Mouse (Mus musculus): ENCODE measurements around the gene Cep55. TPM values are rescaled to one million over a fixed set of nuclear protein-coding genes. Genes with fewer than 3 reads are reported as not detected.

Cep55 gene
- total RNA-seq, 2 experiments from 2014 or later = 0.64 to 0.74 TPM

DNA sequence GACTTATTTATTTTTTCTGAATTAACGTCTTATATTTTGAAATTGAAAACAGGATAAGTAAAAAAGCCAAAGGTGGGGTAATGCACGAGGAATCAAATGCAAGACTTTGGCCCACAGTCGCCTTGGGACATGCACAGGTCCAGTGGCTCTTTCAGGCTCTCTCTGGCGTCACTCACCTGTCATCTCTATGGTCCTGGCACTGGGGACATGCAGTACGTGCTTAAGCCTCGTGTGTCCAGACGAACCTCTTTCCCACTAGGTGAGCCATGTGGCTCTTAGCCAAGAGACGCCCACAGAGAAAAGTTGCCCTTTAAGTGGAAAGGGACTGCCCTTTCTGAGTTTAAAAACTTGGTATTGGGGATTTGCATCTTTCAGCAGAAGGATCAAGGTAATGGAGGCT is 34.5 kb downstream of the Cep55 start:
- Histone ChIP-seq H3K4me3 (no peak overlapping the region), H3K27ac (no peak overlapping the region)
- TF ChIP-seq CTCF (conservative IDR thresholded peaks at IDR 0.05) = no peak
- DNase-seq (ENCODE audit: low spot score in 2 of 2) = no peak

- TF ChIP-seq CTCF (conservative IDR thresholded peaks at IDR 0.05) = no peak
- Histone ChIP-seq H3K27ac (no peak overlapping the region), H3K4me3 (no peak overlapping the region)
- DNase-seq (ENCODE audit: low spot score in 2 of 2) = no peak
Measured at GRCm38 (mm10) chr19:38091512-38091985, 36.7 kb downstream of the Cep55 start.

DNA sequence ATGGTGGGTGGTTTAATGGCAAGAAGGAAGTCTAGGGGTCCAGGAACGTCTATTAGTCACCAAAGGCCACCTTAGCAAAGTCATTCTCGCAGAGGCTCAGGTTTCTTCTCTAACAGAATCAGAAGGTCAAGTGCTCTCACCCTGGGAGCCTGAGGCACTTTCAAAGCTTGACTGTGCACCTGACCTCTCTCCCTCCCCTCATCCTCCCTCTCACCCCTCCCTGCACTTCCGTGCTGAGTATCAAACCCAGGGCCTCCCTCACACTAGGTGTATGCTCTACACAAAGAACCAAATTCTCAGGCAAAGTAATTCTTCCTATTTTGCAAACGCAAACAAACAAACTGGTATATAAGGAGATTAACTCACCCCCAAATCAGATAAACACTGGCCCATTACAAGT is 41.4 kb downstream of the Cep55 start:
- TF ChIP-seq CTCF (conservative IDR thresholded peaks at IDR 0.05) = no peak
- no peak for DNase-seq (ENCODE audit: low spot score in 2 of 2)
- Histone ChIP-seq H3K27ac (no peak overlapping the region), H3K4me3 (no peak overlapping the region)

DNA sequence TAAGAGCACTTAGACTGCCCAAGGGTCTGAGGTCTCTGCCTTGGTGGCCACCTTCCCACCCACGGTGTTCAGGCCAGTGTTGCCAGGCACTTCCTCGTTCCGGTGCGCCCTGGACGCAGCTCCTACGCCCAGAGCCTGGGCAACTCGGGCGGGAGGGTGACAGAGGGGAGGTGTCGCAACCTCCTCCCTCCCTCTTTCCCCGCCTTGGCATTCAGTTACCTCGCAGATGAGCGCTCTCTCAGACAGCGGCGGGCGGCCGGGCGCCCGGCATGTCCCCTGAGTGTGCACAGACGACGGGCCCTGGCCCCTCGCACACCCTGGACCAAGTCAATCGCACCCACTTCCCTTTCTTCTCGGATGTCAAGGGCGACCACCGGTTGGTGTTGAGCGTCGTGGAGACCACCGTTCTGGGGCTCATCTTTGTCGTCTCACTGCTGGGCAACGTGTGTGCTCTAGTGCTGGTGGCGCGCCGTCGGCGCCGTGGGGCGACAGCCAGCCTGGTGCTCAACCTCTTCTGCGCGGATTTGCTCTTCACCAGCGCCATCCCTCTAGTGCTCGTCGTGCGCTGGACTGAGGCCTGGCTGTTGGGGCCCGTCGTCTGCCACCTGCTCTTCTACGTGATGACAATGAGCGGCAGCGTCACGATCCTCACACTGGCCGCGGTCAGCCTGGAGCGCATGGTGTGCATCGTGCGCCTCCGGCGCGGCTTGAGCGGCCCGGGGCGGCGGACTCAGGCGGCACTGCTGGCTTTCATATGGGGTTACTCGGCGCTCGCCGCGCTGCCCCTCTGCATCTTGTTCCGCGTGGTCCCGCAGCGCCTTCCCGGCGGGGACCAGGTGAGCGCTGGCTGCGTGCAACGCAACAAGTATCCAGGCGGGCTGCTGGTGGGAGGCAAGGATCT is 42.3 kb downstream of the Cep55 start, which contains the start of gene Ffar4:
Gene Ffar4, plus strand, starts transcription at position 214 of the 901 bp plus-strand sequence.
- no peak for DNase-seq (ENCODE audit: low spot score in 2 of 2)
- Histone ChIP-seq H3K27ac (no peak within 1 kb of the TSS), H3K4me3 (peak within 1 kb of the TSS; percentile 26; the same call in 1 of the 2 replicates)
- no peak for TF ChIP-seq CTCF (conservative IDR thresholded peaks at IDR 0.05)

- Histone ChIP-seq H3K4me3 (no peak overlapping the region), H3K27ac (no peak overlapping the region)
- DNase-seq (ENCODE audit: low spot score in 2 of 2) = no peak
- TF ChIP-seq CTCF (conservative IDR thresholded peaks at IDR 0.05) = no peak
Measured at GRCm38 (mm10) chr19:38107871-38108270, 53.1 kb downstream of the Cep55 start.

DNA sequence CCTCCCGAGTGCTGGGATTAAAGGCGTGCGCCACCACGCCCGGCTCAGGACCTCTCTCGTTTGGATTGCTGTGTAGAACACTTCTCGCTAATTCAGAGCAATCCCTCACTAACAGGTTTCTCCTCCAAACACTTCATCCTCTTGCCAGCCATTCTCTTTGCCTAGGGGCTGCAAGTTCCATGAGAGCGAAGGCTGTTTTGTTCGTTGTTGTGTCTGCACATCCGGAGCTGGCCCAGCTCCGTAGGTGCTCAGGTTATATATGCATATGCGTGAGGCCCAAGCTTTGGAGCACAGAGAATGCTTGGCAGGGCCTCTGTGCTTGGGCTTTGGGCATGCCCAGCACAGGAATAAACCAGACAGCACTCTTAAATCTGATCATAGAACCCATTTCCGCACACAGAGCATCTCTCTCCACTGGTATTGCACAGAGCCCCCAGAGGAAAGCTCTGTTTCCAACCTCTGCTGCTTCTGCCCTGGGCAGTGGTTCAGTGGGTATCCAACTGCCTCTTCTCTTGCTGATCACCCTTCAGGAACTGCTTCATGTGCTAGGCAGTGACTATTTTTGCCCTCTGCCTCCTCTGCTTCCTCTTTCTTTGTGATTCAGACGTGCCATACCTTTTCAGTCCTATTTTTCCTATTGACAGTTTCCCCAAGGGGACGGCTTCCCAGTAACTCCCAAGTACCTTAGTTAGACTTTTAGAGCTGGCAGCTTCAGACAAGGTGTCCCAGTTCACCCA is 54.9 kb downstream of the Cep55 start:
- no peak overlapping the region for H3K4me3 ChIP-seq
- TF ChIP-seq CTCF (conservative IDR thresholded peaks at IDR 0.05) = no peak
- DNase-seq (ENCODE audit: low spot score in 2 of 2) = no peak
- no peak overlapping the region for H3K27ac ChIP-seq

- no peak for TF ChIP-seq CTCF (conservative IDR thresholded peaks at IDR 0.05)
- Histone ChIP-seq H3K4me3 (no peak overlapping the region), H3K27ac (no peak overlapping the region)
- no peak for DNase-seq (ENCODE audit: low spot score in 2 of 2)
Measured at GRCm38 (mm10) chr19:38111056-38111455, 56.2 kb downstream of the Cep55 start.

DNA sequence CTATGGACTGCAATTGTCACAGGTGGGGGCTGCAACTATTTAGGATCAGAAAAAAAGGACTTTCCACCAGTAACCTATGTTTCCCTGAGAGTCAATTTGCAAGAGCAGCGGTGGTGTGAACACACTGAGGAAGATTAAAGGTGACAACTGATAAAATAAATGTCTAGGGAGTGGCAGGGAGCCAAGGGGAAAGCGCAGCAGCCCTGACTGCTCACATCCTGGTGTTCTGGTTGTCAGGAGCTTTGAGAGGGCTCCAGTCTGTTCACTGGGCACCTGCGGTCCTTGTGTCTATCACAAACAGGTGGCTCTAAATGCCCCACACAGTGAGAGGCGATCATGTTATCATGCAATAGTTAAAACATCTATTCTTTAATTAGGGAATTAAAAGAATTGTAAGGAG is 57.8 kb downstream of the Cep55 start:
- Histone ChIP-seq H3K4me3 (no peak overlapping the region), H3K27ac (no peak overlapping the region)
- DNase-seq (ENCODE audit: low spot score in 2 of 2) = no peak
- TF ChIP-seq CTCF (conservative IDR thresholded peaks at IDR 0.05) = no peak

DNA sequence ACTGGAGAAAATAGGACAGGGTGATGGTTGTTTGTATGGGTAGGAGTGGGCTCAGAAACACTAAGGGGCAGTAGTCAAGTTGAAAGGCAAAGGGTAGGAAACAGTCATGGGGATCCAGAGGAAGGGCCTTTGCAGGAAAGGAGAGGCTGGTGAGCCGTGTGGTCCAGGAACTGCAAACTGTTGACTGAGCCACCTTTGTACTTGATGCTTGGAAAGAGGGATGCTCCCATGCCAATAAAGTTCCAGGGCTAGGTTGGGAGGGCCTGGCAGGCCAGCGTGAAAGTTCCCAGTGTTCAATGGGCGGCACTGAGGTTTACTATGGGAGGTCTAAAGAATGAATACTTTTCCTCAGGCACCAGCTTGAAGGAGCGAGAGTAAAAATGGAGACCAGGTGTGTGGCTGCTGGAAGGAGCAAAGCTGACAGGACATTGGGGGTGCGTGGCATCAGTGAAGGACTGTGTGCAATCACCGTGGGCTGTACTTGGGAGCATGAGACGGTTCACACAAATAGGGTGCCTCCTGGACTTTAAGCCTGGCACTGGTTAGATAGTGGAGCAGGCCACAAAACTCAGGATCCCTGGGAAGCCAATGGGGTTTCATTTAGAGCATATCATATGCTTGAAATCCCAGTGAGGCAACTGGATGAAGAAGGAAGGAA is 60.2 kb downstream of the Cep55 start:
- no peak overlapping the region for H3K4me3 ChIP-seq
- DNase-seq (ENCODE audit: low spot score in 2 of 2) = no peak
- TF ChIP-seq CTCF (conservative IDR thresholded peaks at IDR 0.05) = no peak
- H3K27ac ChIP-seq = no peak overlapping the region

DNA sequence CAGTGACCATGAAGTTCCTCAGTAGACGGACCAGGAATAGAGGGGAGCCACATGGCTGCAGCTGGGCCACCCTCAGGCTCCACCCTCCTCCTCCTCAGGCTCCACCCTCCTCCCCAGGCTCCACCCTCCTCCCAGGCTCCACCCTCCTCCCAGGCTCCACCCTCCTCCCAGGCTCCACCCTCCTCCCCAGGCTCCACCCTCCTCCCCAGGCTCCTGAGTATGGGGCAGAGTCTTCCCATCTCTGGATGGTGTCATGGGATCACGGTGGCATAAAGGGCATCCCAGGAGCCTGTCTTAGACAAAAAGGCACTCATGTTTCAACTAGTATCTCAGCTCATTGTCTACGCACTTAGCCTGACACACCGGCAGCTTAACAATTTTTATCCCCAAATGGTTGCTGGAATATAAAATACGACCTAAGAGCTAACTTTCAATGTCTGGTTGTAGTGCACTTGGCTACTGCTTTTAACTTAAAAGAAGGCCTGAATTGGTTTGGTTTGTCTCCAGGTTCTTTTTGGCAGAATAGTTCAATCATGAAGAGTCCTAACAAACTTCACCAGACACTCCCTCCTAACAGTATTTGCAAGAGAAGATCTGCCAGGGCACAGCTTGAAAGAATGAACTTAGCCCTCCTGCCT is 65.4 kb downstream of the Cep55 start:
- no peak for TF ChIP-seq CTCF (conservative IDR thresholded peaks at IDR 0.05)

GRCm38 (mm10) chr19:38123921-38124320 is 69.1 kb downstream of the Cep55 start:
- no peak for DNase-seq (ENCODE audit: low spot score in 2 of 2)
- Histone ChIP-seq H3K4me3 (no peak overlapping the region; the same call in 1 of the 2 replicates), H3K27ac (no peak overlapping the region)
- no peak for TF ChIP-seq CTCF (conservative IDR thresholded peaks at IDR 0.05)

More for the DNA sequence above, 65.4 kb downstream of the Cep55 start:
- Histone ChIP-seq H3K27ac (no peak overlapping the region), H3K4me3 (no peak overlapping the region)
- DNase-seq (ENCODE audit: low spot score in 2 of 2) = no peak

Other genes with a start within 250 kb of the Cep55 start
- gene Myof, start 11.4 kb upstream of the Cep55 start, total RNA-seq (2021) = 1 to 10 TPM; 4.3 to 5.0 TPM
- gene Ffar4, start 42.1 kb downstream of the Cep55 start, total RNA-seq (2021) = not detected
- 10 to 100 TPM; 11.9 to 13.7 TPM for gene Rbp4, start 70.3 kb downstream of the Cep55 start, total RNA-seq (2021)
- under 1 TPM in 1 of 2 experiments, not detected in 1; 0.15 TPM for gene Pde6c, start 77.8 kb downstream of the Cep55 start, total RNA-seq (2021)
- 10 to 100 TPM; 17.8 to 22.4 TPM for gene Fra10ac1, start 169.1 kb downstream of the Cep55 start, total RNA-seq (2021)
- gene Lgi1, start 209.5 kb downstream of the Cep55 start, total RNA-seq (2021) = 100 to 1,000 TPM; 196 to 209 TPM

Data from layer of hippocampus, adult 2 months (tissue).